Mouse (Mus musculus) heart, embryonic 13.5 days (tissue): ENCODE measurements at regions not wholly inside any gene's neighbourhood (a gene's known extent, or its start where the extent isn't known, plus 50 kb on each side); places are given as distances from the start of the nearest gene placed in this dataset.

Experiments used
- ATAC-seq: fragments of 200-750 bp; cut with Nextera tagmentation; 2 replicates; pipeline ENCODE4 v1.8.0; 2017; ENCODE audit warnings: moderate TSS enrichment; ENCODE audit not compliant: insufficient number of reproducible peaks, low FRiP score, low TSS enrichment; ENCODE audit errors: extremely low read depth
- H3K27ac ChIP-seq: fragments of 300-500 bp; sonication (generic); replicated peaks from 2 replicates; pipeline ENCODE4 v1.5.1; 2015; ENCODE audit warnings: moderate library complexity, mild to moderate bottlenecking, inconsistent platforms
- H3K27me3 ChIP-seq: fragments of 300-500 bp; sonication (generic); replicated peaks from 2 replicates; pipeline ENCODE4 v1.6.1; 2015; ENCODE audit warnings: mild to moderate bottlenecking, inconsistent platforms
- H3K36me3 ChIP-seq: fragments of 300-500 bp; sonication (generic); 2 replicates; pipeline ENCODE4 v1.6.1; 2015; ENCODE audit warnings: mild to moderate bottlenecking, inconsistent platforms
- H3K4me1 ChIP-seq: fragments of 300-500 bp; sonication (generic); 2 replicates; pipeline ENCODE4 v1.6.1; 2015; ENCODE audit warnings: inconsistent platforms
- H3K4me2 ChIP-seq: fragments of 300-500 bp; sonication (generic); 2 replicates; pipeline ENCODE4 v1.6.1; 2015; ENCODE audit warnings: inconsistent platforms, mild to moderate bottlenecking, moderate library complexity
- H3K4me3 ChIP-seq: fragments of 300-500 bp; sonication (generic); 2 replicates; pipeline ENCODE4 v1.5.1; 2015; ENCODE audit warnings: moderate library complexity, mild to moderate bottlenecking, inconsistent platforms
- H3K9ac ChIP-seq: fragments of 300-500 bp; sonication (generic); 2 replicates; pipeline ENCODE4 v1.6.1; 2015; ENCODE audit warnings: inconsistent platforms, mild to moderate bottlenecking, moderate library complexity
- H3K9me3 ChIP-seq: fragments of 300-500 bp; sonication (generic); 2 replicates; pipeline ENCODE4 v1.6.1; 2016; ENCODE audit warnings: inconsistent platforms
- WGBS: fragments of 180-500 bp; shearing (Covaris S2); methylation state at CpG from one replicate; pipeline ENCODE4 v1.1.7; 2015; ENCODE audit warnings: mixed read lengths; 5-methylcytosine and 5-hydroxymethylcytosine counted together

GRCm38 (mm10) chr13:97384091-97384777 is 143.3 kb downstream of the Enc1 start:
- H3K4me1 ChIP-seq = peaks cover 18% of the 10 kb centered on the region
- no peak overlapping the region for H3K9ac ChIP-seq
- H3K9me3 ChIP-seq = no peaks in the 10 kb centered on the region
- 62% methylated on average over 16 of the region's 16 CpGs for WGBS
- peaks cover 52% of the 10 kb centered on the region for H3K27me3 ChIP-seq
- H3K4me3 ChIP-seq = no peak overlapping the region
- H3K36me3 ChIP-seq = no peaks in the 10 kb centered on the region
- H3K4me2 ChIP-seq = no peak overlapping the region
- ATAC-seq = no peak
- no peak overlapping the region for H3K27ac ChIP-seq

- Histone ChIP-seq H3K4me1 (peaks cover 11% of the 10 kb centered on the region), H3K27me3 (peaks cover 50% of the 10 kb centered on the region), H3K4me3 (no peak overlapping the region), H3K4me2 (no peak overlapping the region), H3K9ac (no peak overlapping the region), H3K9me3 (no peaks in the 10 kb centered on the region), H3K36me3 (no peaks in the 10 kb centered on the region), H3K27ac (no peak overlapping the region)
- WGBS = 42% methylated on average over 4 of the region's 4 CpGs
- no peak for ATAC-seq
These were observed 142.4 kb downstream of the Enc1 start for GRCm38 (mm10) chr13:97383351-97383750.

GRCm38 (mm10) chr13:97380366-97380765 is 139.5 kb downstream of the Enc1 start:
- Histone ChIP-seq H3K4me3 (no peak overlapping the region), H3K27me3 (peaks cover 28% of the 10 kb centered on the region), H3K4me2 (no peak overlapping the region), H3K4me1 (0 out of 2 replicates have a peak, but pooled peaks cover 10% of the 10 kb centered on the region), H3K9ac (no peak overlapping the region), H3K27ac (no peak overlapping the region), H3K36me3 (no peaks in the 10 kb centered on the region), H3K9me3 (no peaks in the 10 kb centered on the region)
- 70% methylated on average over 11 of the region's 11 CpGs for WGBS
- ATAC-seq = no peak

GRCm38 (mm10) chr13:97376232-97376523 is 135.3 kb downstream of the Enc1 start:
- 71% methylated on average over 6 of the region's 6 CpGs for WGBS
- no peak overlapping the region for H3K27ac ChIP-seq
- no peak overlapping the region for H3K9ac ChIP-seq

GRCm38 (mm10) chr13:97375501-97376231 is 134.8 kb downstream of the Enc1 start:
- 0 out of 2 replicates have a peak, but pooled peaks cover 6% of the 10 kb centered on the region for H3K4me1 ChIP-seq
- no peak overlapping the region for H3K4me2 ChIP-seq
- H3K36me3 ChIP-seq = no peaks in the 10 kb centered on the region
- no peaks in the 10 kb centered on the region for H3K27me3 ChIP-seq
- no peak overlapping the region for H3K9ac ChIP-seq
- 65% methylated on average over 14 of the region's 14 CpGs for WGBS
- H3K27ac ChIP-seq = no peak overlapping the region
- no peak overlapping the region for H3K4me3 ChIP-seq
- no peaks in the 10 kb centered on the region for H3K9me3 ChIP-seq
- ATAC-seq = no peak

More at GRCm38 (mm10) chr13:97376232-97376523, 135.3 kb downstream of the Enc1 start:
- no peaks in the 10 kb centered on the region for H3K9me3 ChIP-seq
- ATAC-seq = no peak
- H3K4me3 ChIP-seq = no peak overlapping the region
- H3K27me3 ChIP-seq = no peaks in the 10 kb centered on the region
- 0 out of 2 replicates have a peak, but pooled peaks cover 6% of the 10 kb centered on the region for H3K4me1 ChIP-seq
- no peak overlapping the region for H3K4me2 ChIP-seq
- no peaks in the 10 kb centered on the region for H3K36me3 ChIP-seq

GRCm38 (mm10) chr13:97372348-97372747 is 131.4 kb downstream of the Enc1 start:
- peaks cover 7% of the 10 kb centered on the region; the same call in 1 of the 2 replicates for H3K27me3 ChIP-seq
- WGBS = 34% methylated on average over 7 of the region's 7 CpGs
- 0 out of 2 replicates have a peak, but pooled peaks cover 6% of the 10 kb centered on the region for H3K4me1 ChIP-seq
- no peak overlapping the region for H3K4me3 ChIP-seq
- no peak overlapping the region for H3K9ac ChIP-seq
- no peak overlapping the region for H3K4me2 ChIP-seq
- H3K9me3 ChIP-seq = no peaks in the 10 kb centered on the region
- no peak for ATAC-seq
- no peak overlapping the region for H3K27ac ChIP-seq
- H3K36me3 ChIP-seq = no peaks in the 10 kb centered on the region

GRCm38 (mm10) chr13:97371200-97371599 is 130.3 kb downstream of the Enc1 start:
- H3K36me3 ChIP-seq = no peaks in the 10 kb centered on the region
- no peak overlapping the region for H3K4me2 ChIP-seq
- 0 out of 2 replicates have a peak, but pooled peaks cover 6% of the 10 kb centered on the region for H3K4me1 ChIP-seq
- no peak overlapping the region for H3K9ac ChIP-seq
- ATAC-seq = no peak
- H3K27me3 ChIP-seq = peaks cover 15% of the 10 kb centered on the region
- H3K27ac ChIP-seq = no peak overlapping the region
- no peak overlapping the region for H3K4me3 ChIP-seq
- WGBS = 78% methylated on average over 3 of the region's 3 CpGs
- H3K9me3 ChIP-seq = no peaks in the 10 kb centered on the region

GRCm38 (mm10) chr13:97366723-97367122 is 125.8 kb downstream of the Enc1 start:
- peaks cover 40% of the 10 kb centered on the region for H3K27me3 ChIP-seq
- H3K9me3 ChIP-seq = no peaks in the 10 kb centered on the region
- H3K4me2 ChIP-seq = no peak overlapping the region
- ATAC-seq = no peak
- H3K36me3 ChIP-seq = no peaks in the 10 kb centered on the region
- H3K4me1 ChIP-seq = peaks cover 21% of the 10 kb centered on the region
- H3K4me3 ChIP-seq = no peak overlapping the region
- no peak overlapping the region for H3K9ac ChIP-seq
- H3K27ac ChIP-seq = no peak overlapping the region
- 67% methylated on average over 8 of the region's 8 CpGs for WGBS

GRCm38 (mm10) chr13:97365557-97366244 is 124.8 kb downstream of the Enc1 start:
- Histone ChIP-seq H3K36me3 (no peaks in the 10 kb centered on the region), H3K4me1 (peaks cover 28% of the 10 kb centered on the region), H3K4me2 (no peak overlapping the region), H3K4me3 (no peak overlapping the region), H3K9ac (no peak overlapping the region), H3K27me3 (peaks cover 40% of the 10 kb centered on the region), H3K9me3 (no peaks in the 10 kb centered on the region), H3K27ac (no peak overlapping the region)
- 37% methylated on average over 18 of the region's 18 CpGs for WGBS
- no peak for ATAC-seq

- no peak for ATAC-seq
- peaks cover 42% of the 10 kb centered on the region for H3K27me3 ChIP-seq
- no peak overlapping the region for H3K4me2 ChIP-seq
- no peaks in the 10 kb centered on the region for H3K9me3 ChIP-seq
- H3K4me3 ChIP-seq = no peak overlapping the region
- H3K9ac ChIP-seq = no peak overlapping the region
- WGBS = 56% methylated on average over 9 of the region's 9 CpGs
- H3K27ac ChIP-seq = no peak overlapping the region
- peaks cover 32% of the 10 kb centered on the region for H3K4me1 ChIP-seq
- H3K36me3 ChIP-seq = no peaks in the 10 kb centered on the region
These were observed 124.1 kb downstream of the Enc1 start for GRCm38 (mm10) chr13:97365004-97365403.

- Histone ChIP-seq H3K36me3 (no peaks in the 10 kb centered on the region), H3K9me3 (no peaks in the 10 kb centered on the region), H3K27me3 (peaks cover 48% of the 10 kb centered on the region), H3K4me2 (no peak overlapping the region), H3K4me3 (no peak overlapping the region), H3K27ac (no peak overlapping the region), H3K4me1 (peaks cover 32% of the 10 kb centered on the region), H3K9ac (no peak overlapping the region)
- no peak for ATAC-seq
- 73% methylated on average over 5 of the region's 5 CpGs for WGBS
These were observed 122.9 kb downstream of the Enc1 start for GRCm38 (mm10) chr13:97363765-97364164.
